Mouse (Mus musculus) right cerebral cortex, postnatal 10 days (tissue): ENCODE data around the gene Zc3h7b.

Experiments
- DNase-seq, 2 experiments: peaks; one replicate each; pipeline ENCODE4 v3.0.0; 2021; ENCODE audit warnings: low spot score in 2 of 2

The Zc3h7b gene

GRCm38 (mm10) chr15:81792444-81792843 lies 47.6 kb downstream of the Zc3h7b start:
- no peak for DNase-seq

GRCm38 (mm10) chr15:81796228-81796627 lies 51.4 kb downstream of the Zc3h7b start:
- DNase-seq: no peak

- DNase-seq: no peak
Observed at GRCm38 (mm10) chr15:81797861-81798260, 53.0 kb downstream of the Zc3h7b start.

GRCm38 (mm10) chr15:81798421-81798820 lies 53.6 kb downstream of the Zc3h7b start:
- no peak for DNase-seq

- DNase-seq: no peak
Observed at GRCm38 (mm10) chr15:81800391-81800790, 55.5 kb downstream of the Zc3h7b start.

- peak; percentile 100 for DNase-seq
Observed at GRCm38 (mm10) chr15:81802001-81802890, 57.4 kb downstream of the Zc3h7b start, which contains the start of gene Tef. Gene Tef (plus strand): TSS chr15:81802421.

GRCm38 (mm10) chr15:81802941-81803351 lies 58.1 kb downstream of the Zc3h7b start:
- DNase-seq: peak in 1 of 2 experiments; percentile 64

GRCm38 (mm10) chr15:81803425-81803951 lies 58.6 kb downstream of the Zc3h7b start:
- DNase-seq: no peak

GRCm38 (mm10) chr15:81804172-81804571 lies 59.3 kb downstream of the Zc3h7b start:
- DNase-seq: no peak

GRCm38 (mm10) chr15:81804883-81805282 lies 60.0 kb downstream of the Zc3h7b start:
- DNase-seq: no peak

GRCm38 (mm10) chr15:81805624-81806023 lies 60.8 kb downstream of the Zc3h7b start:
- no peak for DNase-seq

GRCm38 (mm10) chr15:81806621-81807404 lies 62.0 kb downstream of the Zc3h7b start:
- DNase-seq: no peak

GRCm38 (mm10) chr15:81808799-81809198 lies 63.9 kb downstream of the Zc3h7b start:
- no peak for DNase-seq

- no peak for DNase-seq
Observed at GRCm38 (mm10) chr15:81809550-81809949, 64.7 kb downstream of the Zc3h7b start.

GRCm38 (mm10) chr15:81810150-81810549 lies 65.3 kb downstream of the Zc3h7b start:
- DNase-seq: peak; percentile 90 to 91

- peak; percentile 99 to 100 for DNase-seq
Observed at GRCm38 (mm10) chr15:81810671-81811598, 66.1 kb downstream of the Zc3h7b start.

- no peak for DNase-seq
Observed at GRCm38 (mm10) chr15:81811599-81811996, 66.7 kb downstream of the Zc3h7b start.

- DNase-seq: peak in 1 of 2 experiments; percentile 53
Observed at GRCm38 (mm10) chr15:81812287-81812686, 67.4 kb downstream of the Zc3h7b start.

- no peak for DNase-seq
Observed at GRCm38 (mm10) chr15:81812696-81813631, 68.1 kb downstream of the Zc3h7b start.
